Mouse (Mus musculus) frontal cortex, postnatal 36 days (tissue): Measurements from ENCODE around the gene Rexo1.
A peak's percentile ranks its signal among the peaks of the same experiment; 100 is the strongest.

Experiments used
- DNase-seq, 2 experiments: peaks; one replicate each; pipeline ENCODE4 v3.0.0; 2022; ENCODE audit warnings: low spot score in 2 of 2

Rexo1 gene

DNA sequence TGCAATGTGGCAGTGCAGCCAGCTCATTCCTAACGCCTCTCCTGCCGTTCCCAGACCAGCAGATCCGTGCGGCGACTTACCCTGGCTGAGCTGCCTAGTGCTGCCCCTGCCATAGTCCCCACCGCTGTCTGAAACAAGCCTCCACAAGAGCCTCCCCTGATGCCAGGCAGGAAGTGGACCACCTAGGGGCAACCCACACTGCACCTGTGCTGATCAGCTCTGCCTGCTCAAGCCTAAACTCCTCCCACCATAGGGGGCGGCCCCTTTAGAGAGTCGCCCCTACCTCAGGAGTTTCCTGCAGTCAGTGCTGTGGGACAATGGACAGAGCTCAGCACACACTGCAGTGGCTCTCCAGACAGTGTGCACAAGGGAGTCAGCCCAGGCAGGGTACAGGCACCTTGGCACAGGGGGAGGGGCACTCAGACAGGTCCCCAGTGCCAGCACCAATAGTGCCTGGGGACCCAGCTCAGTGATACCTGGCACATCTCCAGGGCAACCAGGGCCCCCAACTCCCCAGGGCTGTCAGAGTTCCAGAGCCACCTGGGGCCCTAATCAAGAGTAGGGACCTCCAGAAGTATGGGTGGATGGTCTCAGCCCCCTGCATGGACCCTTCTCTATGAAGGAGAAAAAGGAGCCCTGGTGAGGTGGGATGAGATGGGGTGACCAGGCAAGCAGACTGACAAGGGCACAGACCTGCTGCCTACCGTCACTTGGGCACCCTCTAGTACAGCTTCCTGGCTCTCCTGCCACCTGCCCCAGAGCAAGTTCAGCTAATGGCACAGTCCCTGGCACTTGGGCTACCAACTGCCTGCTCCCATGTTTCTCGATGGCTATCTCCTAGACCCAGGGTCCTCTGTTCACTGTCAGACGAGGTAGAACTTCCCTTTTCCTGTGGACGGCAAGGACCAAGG lies 23.5 kb upstream of the Rexo1 start:
- no peak for DNase-seq

DNA sequence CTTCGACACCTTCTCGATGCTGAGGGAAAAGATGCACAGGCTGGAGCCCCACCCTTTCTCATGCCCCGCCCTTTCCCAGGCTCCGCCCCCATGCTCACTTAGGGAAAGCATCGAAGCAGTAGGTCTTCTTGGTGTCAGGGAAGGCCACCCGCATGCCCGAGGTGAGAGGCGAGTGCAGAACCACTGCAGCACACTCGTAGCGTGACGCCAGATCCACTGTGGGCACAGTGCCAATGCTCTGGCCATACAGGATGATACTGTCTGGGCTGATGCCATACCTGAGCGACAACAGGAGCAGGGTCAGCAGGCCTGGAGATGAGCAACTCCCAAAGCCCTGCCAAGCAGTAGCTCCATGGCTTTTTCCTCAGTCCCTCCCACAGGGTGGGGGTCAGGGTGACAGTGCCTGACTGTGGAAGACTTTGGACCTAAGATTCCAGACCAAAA lies 22.7 kb upstream of the Rexo1 start:
- DNase-seq = no peak

DNA sequence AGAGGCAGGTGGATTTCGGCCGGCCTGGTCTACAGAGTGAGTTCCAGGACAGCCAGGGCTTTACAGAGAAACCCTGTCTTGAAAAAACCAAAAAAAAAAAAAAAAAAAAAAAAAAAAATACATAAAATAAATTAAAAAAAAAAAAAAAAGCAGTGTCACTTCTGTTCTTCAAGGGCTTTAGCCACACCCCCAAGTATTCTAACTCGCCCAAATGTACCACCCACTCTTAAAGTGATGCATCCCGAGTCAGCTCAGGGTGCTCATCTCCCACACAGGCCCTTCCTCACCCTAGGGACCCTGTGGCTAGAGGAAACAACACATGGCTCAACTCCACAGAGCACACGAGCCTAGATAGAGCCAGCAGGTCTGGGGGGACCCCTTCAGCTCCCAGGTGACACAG lies 21.7 kb upstream of the Rexo1 start:
- DNase-seq = no peak

DNA sequence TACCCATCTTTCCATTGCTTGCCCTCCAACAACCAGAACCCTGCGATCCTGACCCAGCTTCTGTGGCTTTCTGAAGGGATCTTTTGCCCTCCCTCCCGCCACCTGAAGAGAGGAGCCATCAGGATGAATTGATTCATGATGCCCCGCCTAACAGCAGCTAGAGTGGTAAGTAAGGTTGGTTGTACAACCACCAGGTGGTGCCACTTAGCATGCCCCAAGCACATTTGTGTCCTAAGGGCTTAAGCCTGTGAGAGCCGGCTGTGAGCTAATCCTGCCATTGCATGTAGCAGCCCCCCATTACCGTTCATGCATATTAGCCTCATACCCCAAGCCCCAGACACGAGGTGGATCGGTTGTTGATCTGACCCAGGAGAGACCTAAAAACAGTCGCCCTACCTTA lies 17.6 kb upstream of the Rexo1 start:
- peak; percentile 39 to 53 for DNase-seq

DNA sequence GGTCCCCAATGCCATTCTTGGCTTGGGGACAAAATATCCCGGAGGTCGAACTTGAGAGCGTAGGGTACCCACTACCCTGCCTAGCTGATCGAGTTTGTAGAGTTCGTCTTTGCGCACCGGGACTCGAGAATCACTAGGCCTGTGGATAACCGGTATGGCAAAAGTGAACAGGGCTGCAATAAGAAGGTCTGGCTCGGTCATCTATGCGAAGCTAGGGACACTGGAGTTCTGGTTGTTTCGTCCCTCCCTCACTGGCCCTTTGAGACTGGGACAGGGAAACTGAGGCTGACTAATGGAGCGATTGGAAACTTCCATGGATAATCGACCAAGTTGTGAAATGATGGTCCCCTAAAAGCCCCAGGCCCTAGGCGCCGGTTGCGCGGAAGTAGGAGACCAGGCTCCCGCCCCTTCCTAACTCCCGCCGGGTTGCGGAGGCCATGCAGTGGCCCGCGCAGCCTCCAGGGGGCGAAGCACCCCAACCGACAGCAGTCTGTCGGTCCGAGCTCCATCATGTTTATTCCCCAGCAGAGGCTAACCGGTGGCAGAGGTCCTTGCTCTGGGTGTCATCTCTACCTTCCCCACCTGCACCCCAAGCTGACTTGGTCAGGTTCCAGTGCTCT lies 16.9 kb upstream of the Rexo1 start:
- DNase-seq = peak; percentile 31 to 60

DNA sequence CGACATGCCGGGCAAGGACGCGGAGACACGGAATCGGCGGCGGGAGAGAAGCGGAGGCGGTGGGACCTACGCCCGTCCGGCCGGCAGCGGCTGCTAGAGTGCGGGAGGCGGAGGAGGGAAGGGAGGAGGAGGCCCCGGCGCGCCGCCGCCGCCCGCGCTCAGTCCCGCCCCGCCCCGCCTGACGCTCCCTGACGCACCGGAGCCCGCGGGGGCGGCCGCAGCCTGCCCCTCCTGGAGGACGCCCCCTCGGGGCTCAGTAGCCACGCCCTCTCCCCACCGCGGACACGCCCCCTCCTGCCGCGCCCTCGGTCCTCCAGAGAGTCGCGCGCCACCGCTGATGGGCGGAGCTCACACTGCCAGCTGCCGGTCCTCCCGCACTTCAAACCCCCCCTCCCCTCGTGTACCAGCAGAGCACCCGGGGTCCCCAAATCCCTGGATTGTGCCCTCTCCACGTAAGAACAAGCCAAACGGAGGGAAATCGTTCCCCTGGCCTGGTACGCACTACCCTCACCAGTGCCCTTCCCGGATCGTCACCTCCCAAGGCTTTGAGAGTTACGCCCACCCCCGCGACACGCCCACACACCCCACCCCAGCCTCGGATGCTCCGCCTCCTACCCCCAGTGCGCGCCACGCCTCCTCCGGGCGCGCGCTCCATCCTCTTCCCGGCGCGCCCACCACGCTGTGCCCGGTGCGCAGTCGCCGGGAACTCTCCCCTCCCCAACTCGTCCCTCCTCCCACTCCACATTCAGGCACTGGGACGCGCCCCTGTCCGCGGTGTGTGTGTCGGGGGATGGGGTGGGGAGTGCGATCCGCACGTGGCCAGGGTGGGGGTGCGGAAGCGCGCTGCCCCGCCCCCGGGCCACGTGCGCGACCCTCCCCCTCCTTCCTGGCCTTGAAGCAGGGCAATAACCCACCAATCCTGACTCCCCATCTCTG lies 16.1 kb upstream of the Rexo1 start, which contains the start of gene Klf16:
Klf16 (minus strand) TSS at position 127 of the 936 bp plus-strand sequence.
- DNase-seq = peak; percentile 94 to 97

DNA sequence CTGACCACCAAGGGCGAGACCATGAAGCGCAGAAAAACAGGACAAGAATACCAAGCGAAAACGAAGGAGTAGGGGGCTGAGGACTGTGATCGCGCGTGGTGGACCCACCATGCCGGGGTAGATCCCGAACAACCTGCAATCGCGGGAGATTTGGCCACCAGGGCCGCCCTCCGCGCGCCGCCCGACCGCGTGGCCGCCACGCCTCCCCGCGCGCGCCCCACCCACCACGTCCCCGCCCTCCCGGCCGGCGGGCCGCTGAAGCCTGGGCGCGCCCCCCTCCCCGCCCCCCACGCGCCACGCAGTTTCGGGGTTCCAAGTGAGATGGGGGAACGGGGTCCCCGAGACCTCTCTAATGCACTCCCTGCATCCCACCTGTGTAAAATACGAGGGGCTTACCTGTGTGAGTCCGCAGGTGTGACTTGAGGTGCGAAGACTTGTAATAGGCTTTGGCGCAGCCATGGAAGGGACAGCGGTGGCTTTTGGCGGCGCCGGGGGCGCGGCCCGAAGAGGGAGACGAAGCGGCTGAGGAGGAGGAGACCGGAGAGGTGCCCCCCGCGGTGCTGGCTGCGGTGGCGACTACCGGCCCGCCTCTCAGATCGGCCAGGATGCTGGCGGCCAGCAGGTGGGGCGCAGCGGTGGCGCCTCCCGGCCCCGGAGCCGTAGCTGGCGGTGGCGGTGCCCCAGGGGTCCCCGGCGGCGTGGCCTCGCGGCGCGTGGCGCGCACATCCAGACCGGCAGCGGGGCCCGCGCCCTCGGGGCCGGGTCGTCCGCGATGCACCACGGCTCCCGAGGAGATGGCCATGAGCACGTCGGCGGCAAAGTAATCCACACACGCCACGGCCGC lies 15.2 kb upstream of the Rexo1 start:
- DNase-seq = peak; percentile 48 to 49

DNA sequence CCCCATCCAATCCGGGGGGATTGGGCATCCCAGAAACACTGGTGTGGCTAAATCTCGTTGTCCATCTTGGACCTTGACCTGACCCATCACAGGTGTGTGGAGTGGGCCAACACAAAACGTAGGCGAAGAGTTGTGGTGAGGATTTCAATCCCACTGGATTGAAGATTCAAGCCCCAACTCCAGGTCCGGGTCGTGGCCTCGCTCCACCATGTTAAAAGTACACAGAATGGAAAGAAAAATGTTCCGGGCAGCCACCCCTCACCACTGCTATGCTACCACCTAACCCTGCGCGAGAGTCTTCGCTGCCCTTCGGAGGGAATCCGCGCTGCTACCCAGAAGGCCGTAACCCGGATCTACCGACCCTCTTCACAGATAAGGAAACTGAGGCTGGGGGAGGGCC lies 14.6 kb upstream of the Rexo1 start:
- DNase-seq = no peak

DNA sequence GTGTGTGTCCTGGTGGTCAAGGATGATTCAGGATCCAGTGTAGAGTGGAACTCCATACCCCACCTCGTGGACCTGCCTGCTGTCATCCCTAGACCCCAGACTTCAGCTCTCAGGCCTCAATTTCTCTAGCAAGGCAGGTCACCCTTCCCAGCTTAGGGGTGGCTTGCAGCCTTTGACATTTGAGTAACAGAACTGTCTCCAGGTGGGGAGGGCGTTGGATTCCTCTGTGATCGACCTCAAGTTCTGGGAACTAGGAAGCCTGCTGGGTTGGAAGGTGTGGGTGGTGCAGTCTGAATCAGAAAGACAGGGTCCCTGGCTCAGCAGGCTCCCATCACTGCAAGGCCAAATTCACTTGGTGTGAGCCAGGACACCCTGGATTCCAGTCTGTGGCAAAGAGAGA lies 13.5 kb upstream of the Rexo1 start:
- DNase-seq = peak in 1 of 2 experiments; percentile 14

DNA sequence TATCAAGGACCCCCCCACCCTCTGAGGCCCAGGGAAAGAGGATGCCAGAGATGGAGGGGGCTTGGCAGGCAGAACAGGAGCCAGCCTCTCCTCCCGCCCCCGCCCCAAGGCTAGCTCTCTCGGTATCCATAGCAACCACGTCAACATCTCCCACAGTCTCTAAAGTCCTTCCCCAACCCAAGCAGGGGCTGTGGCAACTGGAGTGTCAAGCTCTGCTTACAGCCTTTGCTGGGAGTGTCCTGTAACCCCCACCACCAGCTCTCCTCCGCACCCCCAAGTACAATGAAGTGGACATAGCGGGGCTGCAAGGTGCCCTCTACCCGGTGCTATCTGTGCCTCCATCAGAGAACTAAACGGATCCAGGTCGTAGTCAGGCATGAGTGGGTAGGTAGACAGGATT lies 12.6 kb upstream of the Rexo1 start:
- DNase-seq = peak; percentile 58 to 61

DNA sequence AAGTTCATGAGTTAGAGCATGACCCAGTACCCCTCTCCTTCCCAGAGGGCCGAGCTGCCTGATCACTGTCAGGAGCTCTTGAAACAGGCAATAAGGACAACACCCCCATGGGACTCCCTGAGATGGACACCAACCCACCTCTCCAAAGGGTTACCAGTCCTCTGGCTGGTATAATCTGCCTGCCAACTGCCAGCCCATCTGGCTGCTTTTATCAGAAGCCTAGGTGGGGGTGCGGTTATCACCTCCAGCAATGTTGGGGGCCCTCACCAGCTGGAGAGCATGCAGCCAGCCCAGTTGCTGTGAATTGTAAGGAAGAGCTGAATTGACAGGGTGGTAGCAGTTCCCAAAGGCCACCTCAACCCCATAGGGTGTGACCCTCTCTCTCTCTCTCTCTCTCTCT lies 11.1 kb upstream of the Rexo1 start:
- DNase-seq = no peak

DNA sequence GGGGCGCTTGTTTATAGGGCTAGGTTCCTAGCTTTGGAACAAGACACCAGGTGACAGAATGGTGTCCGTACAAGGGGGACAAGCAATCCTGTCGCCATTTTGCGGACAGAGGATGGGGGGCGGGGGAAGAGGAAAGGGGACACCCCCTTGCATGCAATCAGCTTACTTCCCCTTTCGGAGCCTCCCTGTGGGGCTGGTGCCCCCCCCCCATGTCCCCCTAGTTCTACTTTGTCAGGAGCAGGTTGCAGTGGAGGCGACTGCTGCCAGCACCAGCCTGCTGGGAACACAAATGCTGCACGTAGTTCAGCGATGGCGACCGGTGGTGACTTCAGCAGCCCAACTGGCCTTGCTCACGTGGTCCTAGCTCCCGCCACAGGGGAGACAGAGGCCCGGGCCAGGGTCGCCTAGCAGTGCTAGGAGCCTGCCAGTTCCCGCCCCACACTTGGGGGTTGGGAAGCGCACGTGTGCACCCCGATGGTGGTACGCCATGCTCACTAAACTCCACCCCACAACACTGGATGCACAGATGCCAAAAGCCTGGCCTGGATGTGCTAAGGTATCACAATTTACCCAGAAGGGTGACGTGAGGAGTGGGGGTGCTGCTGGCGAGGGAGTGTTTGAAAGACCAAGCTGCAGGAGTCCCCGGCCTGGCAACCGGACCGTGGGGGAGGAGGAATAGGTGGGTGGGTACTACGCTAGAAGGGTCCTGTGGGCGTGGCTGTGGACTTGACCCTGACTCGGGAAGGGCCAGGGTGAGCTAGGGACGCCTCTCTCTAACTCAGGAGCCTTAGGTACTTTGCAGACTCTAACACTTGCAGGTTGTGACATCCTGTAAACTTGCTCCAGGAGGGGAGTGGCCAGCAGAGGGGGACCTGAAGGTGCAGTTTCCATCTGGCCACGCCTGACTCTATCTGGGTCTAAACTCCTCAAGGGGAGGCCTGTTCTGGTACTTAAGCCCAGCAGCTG lies 9.8 kb upstream of the Rexo1 start:
- DNase-seq = no peak

DNA sequence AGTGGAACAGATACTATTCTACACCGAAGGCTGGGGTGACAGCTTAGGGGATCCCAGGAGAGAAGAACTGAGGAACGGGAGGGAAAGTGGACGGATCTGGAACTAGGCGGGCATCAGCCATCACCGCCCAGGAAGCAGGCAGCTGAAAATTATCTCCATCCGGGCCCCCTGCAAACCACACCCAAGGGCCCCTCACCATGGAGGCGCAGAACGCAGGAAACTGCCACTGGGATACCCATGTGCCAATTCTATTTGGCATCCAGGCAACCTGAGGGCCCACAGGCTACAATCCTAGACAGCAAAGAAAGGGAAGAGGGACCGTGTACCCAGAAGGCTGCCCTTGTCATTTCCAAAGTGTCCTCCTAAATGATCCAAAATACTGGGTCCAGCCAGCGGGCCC lies 9.1 kb upstream of the Rexo1 start:
- DNase-seq = no peak

DNA sequence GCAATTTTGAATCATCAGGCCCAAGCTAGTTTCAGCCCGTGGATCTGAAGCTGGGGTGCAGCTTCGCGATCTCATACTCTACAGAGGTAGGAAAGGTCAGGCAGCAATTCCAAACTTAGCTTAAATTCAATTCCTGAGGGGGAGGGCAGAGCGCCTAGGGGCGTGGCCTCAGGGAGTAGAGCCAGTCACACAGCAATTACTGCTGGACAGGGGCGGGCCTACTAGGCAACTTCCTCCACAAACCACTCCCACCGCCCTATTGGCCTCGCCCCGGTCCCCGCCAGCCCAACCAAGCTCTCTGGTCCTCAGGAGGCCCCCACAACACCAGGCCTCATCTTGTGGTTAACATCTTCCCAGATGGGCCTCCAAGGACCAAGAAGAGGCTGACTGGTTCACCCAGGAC lies 8.3 kb upstream of the Rexo1 start:
- DNase-seq = no peak

DNA sequence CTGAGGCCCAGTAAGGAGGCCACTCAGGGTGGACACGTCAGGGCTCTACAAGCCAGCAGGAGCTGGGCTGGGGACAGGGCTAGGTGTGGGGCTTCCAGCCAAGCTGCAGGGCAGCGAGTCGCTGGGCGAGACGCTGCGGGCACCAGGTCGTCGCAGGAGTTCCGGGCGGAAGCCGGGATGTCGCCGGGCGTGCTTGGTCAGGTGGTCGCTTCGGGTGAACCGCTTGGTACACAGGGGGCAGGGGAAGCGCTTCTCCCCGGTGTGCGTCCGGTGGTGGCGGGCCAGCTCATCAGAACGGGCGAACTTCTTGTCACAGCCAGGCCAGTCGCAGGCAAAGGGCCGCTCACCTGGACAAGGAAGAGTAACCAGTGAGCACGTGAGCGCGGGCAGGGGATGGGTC lies 7.5 kb upstream of the Rexo1 start:
- DNase-seq = no peak

DNA sequence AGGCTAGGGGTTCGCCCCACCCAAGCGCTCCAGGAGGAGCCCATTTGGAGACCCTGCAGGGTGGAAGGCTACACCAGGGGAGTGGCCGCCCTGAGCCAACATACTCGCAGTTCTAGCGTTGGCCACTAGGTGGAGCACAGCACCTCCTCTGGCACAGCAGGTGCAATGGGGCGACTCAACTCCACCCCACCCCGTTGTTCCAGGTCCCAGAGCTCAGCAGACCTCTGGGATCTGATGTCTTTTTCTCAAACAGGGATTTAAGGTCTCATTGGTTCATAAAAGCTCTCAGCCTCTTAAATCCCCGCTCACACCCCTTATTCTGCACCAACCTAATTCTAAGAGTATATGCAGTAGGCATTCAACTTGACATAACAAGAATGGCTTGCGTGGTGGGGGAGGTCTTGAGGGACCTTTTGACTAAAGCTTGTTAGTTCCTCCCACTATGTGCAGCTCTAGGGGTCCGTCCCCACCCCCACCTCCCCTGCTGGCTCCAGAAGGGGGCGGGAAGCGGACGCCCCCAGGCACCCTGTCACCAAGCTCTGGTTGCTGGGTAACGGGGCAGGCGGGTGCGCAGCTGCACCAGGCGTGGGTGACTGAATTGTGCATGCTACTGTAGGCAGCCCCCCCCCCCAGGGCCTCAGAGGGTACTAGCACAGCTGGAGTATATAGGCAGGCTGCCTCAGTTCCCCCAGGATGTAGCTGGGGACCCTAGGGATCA lies 5.2 kb upstream of the Rexo1 start:
- DNase-seq = peak; percentile 90 to 91

DNA sequence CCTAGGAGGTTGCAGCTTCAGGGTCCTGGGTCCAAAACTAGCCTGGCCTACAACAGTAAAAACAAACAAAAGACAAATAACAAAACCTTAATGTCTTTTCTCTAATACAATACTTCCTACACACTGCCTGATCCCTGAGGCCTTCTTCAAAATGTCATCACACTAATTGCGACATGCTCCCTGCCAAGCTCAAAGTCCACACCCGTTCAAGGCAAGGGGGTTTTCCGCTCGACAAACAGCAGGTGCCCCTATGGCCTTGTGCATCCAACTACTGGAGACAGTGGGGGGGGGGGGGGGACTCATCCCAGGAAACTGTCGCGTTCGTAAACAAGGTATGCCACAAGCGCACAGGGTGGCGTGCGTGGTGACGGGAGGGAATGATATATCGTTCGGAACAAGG lies 739 bp downstream of the Rexo1 start:
- DNase-seq = no peak

DNA sequence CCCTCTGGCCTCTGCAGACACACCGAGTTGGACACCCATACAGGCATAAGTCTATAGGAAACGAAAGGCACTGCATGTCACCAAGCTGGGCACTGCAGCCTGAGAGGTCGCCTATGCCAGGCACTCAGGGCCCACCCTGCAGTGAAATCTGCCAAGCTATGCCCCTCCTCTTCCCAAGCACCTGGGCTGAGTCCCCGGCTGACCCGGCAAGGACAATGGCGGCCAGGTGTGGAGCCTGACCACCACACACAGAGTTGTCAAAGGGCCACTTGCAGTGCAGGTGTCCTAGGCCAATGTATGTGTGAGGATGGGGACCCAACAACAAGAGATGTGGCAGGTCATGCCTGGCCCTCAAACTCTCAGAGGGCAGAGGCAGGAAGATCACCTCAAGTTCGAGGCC lies 1.9 kb downstream of the Rexo1 start:
- DNase-seq = no peak

DNA sequence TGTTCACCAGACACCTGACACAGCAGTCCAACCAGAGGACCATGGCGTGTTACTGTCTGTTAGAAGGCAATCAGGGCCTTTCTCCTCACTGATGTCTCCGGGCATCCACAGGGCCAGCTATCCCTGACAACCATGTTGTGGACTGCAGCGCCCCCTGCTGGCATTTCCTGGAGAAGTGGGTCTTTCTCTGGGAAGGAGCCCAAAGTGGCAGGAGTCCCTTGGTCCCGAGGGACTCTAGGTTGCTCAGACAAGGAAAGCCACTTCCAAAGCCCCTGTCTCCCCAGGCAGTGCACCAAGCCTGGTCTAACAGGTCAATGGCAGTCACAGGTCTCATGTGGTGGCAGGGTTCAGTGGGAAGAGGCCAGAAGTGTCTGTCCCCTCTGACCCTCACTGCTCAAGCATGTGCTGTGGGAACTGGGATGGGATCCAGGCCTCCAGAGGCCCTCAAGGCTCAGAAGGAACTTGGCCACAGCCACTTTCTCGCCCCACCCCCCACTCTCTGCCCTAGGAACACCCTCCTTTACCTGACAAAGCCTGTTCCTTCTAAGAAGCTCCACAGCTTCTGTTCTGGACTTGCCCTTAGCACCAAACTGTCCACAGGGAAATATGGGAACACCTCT lies 3.9 kb downstream of the Rexo1 start:
- DNase-seq = peak; percentile 70 to 73
